Mouse (Mus musculus): ENCODE results near the gene Hspd1. TPM values are rescaled to one million over a fixed set of nuclear protein-coding genes. Genes with fewer than 3 reads are reported as not detected.

The Hspd1 gene
- polyA plus RNA-seq, 1 experiment from 2014 or later = 571 TPM

DNA sequence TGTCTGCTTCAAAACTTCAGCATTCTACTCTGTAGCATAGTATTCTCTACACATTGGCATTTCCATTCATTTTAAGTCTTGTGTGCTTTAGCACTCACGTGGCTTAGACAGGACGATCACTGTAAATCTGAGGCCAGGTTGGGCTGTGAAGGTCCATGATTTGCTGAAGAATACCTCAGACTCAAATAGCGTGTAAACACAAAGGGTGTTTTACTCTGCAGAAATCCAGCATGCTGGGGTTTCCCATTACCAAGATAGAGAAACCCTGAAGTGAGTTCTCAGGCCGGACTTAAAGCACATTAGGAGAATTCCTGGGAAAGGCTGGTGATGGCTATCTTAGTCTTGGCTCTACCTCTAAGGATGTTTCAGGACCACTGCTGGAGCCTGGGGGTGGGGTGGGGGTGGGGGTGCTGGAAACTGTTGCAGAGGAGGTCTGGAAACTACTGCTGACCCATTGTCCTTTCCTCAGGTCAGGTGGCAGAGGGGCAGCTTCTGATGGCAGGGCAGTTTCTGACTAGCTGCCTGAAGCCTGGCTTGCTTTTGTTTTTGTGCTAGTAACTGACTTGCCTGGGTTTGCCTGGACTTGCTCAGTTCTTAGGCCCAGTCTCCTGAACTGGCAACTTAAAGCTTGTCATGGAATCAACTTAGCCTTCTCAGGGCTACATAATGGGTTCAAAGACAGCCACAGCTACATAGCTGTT is 21.2 kb upstream of the Hspd1 start:
- no peak for DNase-seq (ENCODE audit: low spot score)
- 93% methylated on average over 4 of the region's 4 CpGs for WGBS
- no peaks in the 10 kb centered on the region for H3K9me3 ChIP-seq (replicated peaks)
- no peak overlapping the region for H3K4me3 ChIP-seq
- H3K4me1 ChIP-seq = no peaks in the 10 kb centered on the region
- H3K27ac ChIP-seq (replicated peaks) = no peak overlapping the region
- H3K36me3 ChIP-seq = no peaks in the 10 kb centered on the region
- no peaks in the 10 kb centered on the region for H3K27me3 ChIP-seq (ENCODE audit: low read depth, poor library complexity, severe bottlenecking)

DNA sequence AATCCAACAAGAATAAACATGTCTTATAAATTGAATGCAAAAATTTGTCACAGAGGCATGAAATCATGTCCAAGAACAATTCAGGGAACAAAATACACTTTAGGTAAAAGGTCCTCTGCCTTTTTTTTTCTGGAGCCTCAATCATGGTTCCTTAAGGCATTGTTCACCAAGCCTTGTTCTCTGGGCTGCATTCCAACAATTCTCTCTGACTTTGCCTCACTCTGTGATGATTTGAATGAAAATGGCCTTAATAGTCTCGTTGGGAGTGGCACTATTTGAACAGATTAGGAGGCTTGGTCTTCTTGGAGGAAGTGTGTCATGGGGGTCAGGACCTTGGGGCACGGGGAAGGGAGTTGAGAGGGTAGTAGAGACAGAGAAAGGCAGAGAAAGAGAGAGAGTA is 20.4 kb upstream of the Hspd1 start:
- WGBS = 31% methylated on average over 2 of the region's 2 CpGs
- no peaks in the 10 kb centered on the region for H3K4me1 ChIP-seq
- no peaks in the 10 kb centered on the region for H3K36me3 ChIP-seq
- no peak for DNase-seq (ENCODE audit: low spot score)
- no peak overlapping the region for H3K27ac ChIP-seq (replicated peaks)
- no peaks in the 10 kb centered on the region for H3K9me3 ChIP-seq (replicated peaks)
- H3K27me3 ChIP-seq (ENCODE audit: low read depth, poor library complexity, severe bottlenecking) = no peaks in the 10 kb centered on the region
- H3K4me3 ChIP-seq = no peak overlapping the region

DNA sequence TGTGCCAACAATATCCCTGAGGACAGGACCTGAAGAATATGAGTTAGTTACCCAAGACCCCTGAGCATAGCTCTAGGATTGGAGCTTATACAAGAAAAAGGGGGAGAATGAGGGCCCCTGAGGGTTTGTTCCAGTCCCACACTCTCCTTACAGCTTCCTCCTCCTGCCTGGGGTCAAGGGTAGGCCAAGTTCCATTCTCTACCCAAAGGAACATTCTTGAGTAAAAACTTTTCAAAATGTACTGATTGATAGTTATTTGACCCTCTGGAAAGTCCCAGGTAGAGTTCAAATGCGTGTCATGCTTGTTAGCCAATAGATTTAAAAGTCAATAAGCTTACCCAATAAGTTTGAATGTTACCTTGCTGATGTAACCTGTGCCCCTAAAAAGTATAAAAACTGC is 19.6 kb upstream of the Hspd1 start:
- H3K4me1 ChIP-seq = no peaks in the 10 kb centered on the region
- no peaks in the 10 kb centered on the region for H3K36me3 ChIP-seq
- DNase-seq (ENCODE audit: low spot score) = no peak
- no peaks in the 10 kb centered on the region for H3K27me3 ChIP-seq (ENCODE audit: low read depth, poor library complexity, severe bottlenecking)
- no peaks in the 10 kb centered on the region for H3K9me3 ChIP-seq (replicated peaks)
- no peak overlapping the region for H3K4me3 ChIP-seq
- WGBS = 89% methylated on average over 1 of the region's 1 CpGs
- H3K27ac ChIP-seq (replicated peaks) = no peak overlapping the region

DNA sequence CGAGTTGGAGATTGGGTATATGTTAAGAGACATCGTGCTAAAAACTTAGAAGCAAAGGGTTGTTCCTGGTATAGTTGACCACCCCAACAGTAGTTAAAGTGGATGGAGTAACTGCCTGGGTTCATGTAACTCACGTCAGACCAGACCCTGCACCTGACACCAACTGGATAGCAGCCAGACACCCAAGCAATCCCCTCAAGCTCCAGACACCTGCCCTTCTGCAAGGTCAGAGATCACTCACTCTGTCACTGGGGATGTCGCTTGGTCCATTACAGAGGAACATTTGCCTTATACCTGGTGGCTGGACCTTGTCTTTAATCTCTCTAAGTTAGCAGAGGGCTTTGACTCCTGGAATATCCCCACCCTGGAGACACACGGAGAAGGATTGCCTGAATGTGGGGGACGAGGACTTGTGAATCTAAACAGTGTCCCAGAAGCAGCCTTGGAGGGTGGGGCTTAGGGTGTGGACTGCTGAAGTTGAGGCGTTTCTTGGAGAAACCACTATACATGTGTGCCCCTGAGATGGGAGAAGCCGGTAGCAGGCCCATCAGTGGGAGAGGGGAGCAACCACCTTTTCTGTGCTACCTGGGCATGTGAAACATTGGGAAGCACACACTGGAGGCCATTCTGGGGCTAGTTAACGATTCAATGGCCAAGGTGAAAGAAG is 19.0 kb upstream of the Hspd1 start:
- no peak for DNase-seq (ENCODE audit: low spot score)
- H3K4me1 ChIP-seq = no peaks in the 10 kb centered on the region
- no peaks in the 10 kb centered on the region for H3K27me3 ChIP-seq (ENCODE audit: low read depth, poor library complexity, severe bottlenecking)
- H3K4me3 ChIP-seq = no peak overlapping the region
- 90% methylated on average over 9 of the region's 9 CpGs for WGBS
- no peak overlapping the region for H3K27ac ChIP-seq (replicated peaks)
- H3K36me3 ChIP-seq = no peaks in the 10 kb centered on the region
- H3K9me3 ChIP-seq (replicated peaks) = no peaks in the 10 kb centered on the region

DNA sequence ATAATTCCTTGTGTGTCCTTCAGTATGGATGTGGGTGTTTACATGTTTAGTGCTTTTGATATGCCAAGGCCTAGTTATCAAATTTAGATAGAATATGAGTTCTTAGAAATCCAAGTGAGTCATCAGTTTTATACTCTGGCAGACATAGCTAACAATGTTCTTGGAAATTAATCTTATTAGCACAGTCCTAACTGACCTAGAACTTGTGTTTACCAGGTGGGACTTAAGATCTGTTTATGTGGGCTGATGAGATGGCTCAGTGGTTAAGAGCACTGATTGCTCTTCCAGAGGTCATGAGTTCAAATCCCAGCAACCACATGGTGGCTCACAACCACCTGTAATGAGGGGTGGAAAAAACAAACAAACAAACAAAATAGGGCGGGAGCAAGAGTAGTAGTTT is 4.4 kb upstream of the Hspd1 start:
- WGBS = 80% methylated on average over 1 of the region's 1 CpGs
- H3K36me3 ChIP-seq = peaks cover 50% of the 10 kb centered on the region
- no peak overlapping the region for H3K4me3 ChIP-seq
- no peaks in the 10 kb centered on the region for H3K27me3 ChIP-seq (ENCODE audit: low read depth, poor library complexity, severe bottlenecking)
- H3K9me3 ChIP-seq (replicated peaks) = no peaks in the 10 kb centered on the region
- no peak overlapping the region for H3K27ac ChIP-seq (replicated peaks)
- no peak for DNase-seq (ENCODE audit: low spot score)
- peaks cover 18% of the 10 kb centered on the region for H3K4me1 ChIP-seq

DNA sequence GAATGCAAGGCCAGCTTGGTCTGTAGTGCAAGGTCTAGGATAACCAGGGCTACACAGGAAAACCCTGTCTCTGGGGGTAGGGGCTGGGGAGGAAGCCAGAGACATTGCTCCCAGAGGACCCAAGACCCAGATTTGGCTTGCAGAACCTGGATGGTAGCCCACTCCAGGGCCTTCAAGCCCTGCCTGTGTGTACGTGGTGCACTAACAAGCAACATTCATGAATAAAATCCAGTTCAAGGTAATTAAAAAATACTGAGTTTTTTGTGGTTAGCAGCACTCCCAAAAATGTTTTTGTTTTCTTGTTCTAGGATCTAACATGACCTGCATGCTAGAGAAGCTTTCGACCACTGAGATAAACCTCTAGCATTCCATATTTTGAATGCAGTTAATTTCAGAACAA is 4.0 kb upstream of the Hspd1 start:
- Histone ChIP-seq H3K27ac (replicated peaks) (no peak overlapping the region), H3K27me3 (ENCODE audit: low read depth, poor library complexity, severe bottlenecking) (no peaks in the 10 kb centered on the region), H3K36me3 (peaks cover 50% of the 10 kb centered on the region), H3K4me1 (peaks cover 18% of the 10 kb centered on the region), H3K9me3 (replicated peaks) (no peaks in the 10 kb centered on the region), H3K4me3 (no peak overlapping the region)
- 85% methylated on average over 2 of the region's 2 CpGs for WGBS
- no peak for DNase-seq (ENCODE audit: low spot score)

DNA sequence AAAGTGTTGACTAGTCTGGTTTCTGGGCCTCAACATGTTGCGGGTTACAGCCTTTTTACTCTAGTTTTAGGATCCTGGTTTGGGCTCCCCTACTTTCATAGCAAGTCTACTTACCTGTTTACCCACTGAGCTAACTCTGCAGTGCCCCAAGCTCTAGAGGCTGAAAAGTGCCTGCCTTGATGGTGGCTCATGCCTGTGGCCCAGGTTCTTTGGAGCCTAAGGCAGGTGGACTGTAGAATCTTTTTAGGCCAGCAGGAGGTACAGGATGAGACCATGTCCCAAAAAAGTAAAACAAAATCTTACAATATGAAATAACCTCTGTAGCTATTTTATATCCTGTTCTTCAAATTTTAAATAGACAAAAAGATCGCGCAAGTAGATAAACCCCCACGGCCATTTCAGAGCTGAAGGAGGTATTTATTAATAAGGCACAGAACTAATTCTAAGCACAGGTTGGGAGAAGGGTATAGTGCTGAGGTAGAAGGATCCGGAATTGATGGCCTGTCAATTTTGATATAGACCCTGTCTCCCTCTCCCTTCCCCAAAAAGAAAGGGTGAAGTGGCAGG is 1.5 kb upstream of the Hspd1 start:
- Histone ChIP-seq H3K4me3 (peak overlapping the region; percentile 93), H3K36me3 (peaks cover 65% of the 10 kb centered on the region), H3K27me3 (ENCODE audit: low read depth, poor library complexity, severe bottlenecking) (no peaks in the 10 kb centered on the region), H3K27ac (replicated peaks) (peak overlapping the region; percentile 99; the same call in 1 of the 2 replicates), H3K9me3 (replicated peaks) (no peaks in the 10 kb centered on the region), H3K4me1 (peaks cover 42% of the 10 kb centered on the region)
- WGBS = 88% methylated on average over 5 of the region's 5 CpGs
- no peak for DNase-seq (ENCODE audit: low spot score)

DNA sequence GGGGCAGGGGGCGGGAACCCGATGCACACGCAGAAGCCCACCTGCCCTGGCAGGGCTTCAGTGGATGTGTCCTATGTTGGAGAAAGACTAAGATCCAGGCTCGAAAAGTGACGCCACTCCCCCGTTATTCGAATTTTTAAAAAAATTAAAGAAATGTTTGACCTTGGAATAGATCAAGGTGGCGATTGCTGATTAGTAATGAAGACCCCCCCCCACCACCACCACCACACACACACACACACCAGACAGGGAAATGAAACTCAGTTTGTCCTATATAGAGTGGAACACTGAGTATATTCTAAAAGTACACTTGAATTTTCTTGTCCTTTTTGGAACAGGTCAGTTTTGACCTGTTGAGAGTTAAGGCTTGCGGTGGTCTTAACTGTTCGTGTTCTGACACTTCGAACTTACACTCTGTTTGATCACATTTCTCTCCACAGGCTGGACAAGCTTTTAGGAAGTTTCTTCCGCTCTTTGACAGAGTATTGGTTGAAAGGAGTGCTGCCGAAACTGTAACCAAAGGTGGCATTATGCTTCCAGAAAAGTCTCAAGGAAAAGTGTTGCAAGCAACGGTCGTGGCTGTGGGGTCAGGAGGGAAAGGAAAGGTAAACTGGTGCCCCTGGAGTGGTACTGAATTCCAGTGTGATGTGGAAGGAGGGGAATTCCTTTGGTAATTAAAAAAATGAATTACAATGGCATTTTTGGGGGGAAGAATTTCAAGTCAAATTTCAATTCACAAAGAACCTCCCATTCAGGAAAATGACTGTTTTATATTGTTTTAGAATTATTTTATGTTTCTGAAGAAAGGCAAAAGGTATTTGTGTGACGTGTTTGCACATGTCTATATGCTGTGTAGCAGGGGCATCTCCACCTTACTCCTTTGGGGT is 811 bp upstream of the Hspd1 start:
- Histone ChIP-seq H3K9me3 (replicated peaks) (no peaks in the 10 kb centered on the region), H3K4me3 (peak overlapping the region; percentile 93), H3K27ac (replicated peaks) (peak overlapping the region; percentile 99), H3K36me3 (peaks cover 68% of the 10 kb centered on the region), H3K4me1 (peaks cover 50% of the 10 kb centered on the region), H3K27me3 (ENCODE audit: low read depth, poor library complexity, severe bottlenecking) (no peaks in the 10 kb centered on the region)
- no peak for DNase-seq (ENCODE audit: low spot score)
- WGBS = 13% methylated on average over 16 of the region's 16 CpGs

DNA sequence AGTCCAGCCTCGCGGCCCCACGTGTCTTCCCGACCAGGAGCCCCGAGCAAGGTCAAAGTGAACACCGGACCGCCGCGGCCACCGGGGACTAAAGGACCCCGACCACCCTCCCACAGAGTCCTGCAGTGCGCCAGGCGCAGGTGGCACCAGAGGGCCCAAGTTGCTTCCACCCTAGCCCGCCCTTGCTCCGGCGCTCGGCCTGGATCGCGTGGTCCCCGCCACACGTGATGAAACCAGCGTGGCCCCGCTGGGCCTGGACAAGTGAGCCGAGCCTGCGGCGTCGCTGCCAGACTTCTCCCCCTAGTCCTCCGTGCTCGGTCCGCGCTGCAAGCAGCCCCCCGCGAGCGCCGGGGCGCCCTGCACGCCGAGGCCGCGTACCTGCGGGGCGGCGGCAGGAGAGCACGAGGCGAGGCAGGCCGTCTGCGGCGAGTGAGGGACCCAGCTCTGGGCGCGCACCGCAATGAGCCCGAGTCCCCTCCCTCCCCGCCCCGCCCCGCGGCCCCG is 590 bp downstream of the Hspd1 start:
- DNase-seq (ENCODE audit: low spot score) = no peak
- no peaks in the 10 kb centered on the region for H3K27me3 ChIP-seq (ENCODE audit: low read depth, poor library complexity, severe bottlenecking)
- H3K27ac ChIP-seq (replicated peaks) = peak overlapping the region; percentile 99
- H3K9me3 ChIP-seq (replicated peaks) = peaks cover 3% of the 10 kb centered on the region; the same call in 1 of the 2 replicates
- under 1% methylated on average over 40 of the region's 57 CpGs for WGBS
- H3K4me1 ChIP-seq = peaks cover 51% of the 10 kb centered on the region
- peaks cover 68% of the 10 kb centered on the region for H3K36me3 ChIP-seq
- H3K4me3 ChIP-seq = peak overlapping the region; percentile 93

DNA sequence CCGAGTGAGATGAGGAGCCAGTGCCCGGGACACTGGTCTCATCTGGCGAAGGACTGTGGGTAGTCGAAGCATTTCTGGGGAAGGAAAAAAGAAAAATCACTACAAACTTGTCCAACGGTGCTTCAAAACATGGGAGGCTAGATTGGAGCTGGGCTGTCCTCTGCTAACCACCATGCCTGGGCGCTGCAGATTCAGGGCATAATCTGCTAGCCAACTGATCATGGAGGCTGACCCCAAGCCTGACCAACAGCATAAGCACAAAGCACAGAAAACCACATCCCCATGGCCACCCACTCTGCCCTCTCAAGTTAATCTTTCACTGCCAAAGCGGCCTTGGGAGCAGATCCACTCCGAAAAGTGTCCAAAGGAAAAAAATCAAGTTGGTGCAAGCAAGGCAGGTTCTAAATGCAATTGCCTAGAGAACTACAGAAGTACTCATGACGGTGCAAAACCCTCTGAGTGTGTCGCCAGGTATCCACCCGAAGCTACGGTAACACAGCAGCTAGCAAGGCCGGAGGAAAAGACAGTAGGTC is 1.1 kb downstream of the Hspd1 start:
- H3K27me3 ChIP-seq (ENCODE audit: low read depth, poor library complexity, severe bottlenecking) = no peaks in the 10 kb centered on the region
- peaks cover 68% of the 10 kb centered on the region for H3K36me3 ChIP-seq
- 2% methylated on average over 13 of the region's 13 CpGs for WGBS
- peaks cover 51% of the 10 kb centered on the region for H3K4me1 ChIP-seq
- H3K9me3 ChIP-seq (replicated peaks) = peaks cover 4% of the 10 kb centered on the region; the same call in 1 of the 2 replicates
- no peak for DNase-seq (ENCODE audit: low spot score)
- peak overlapping the region; percentile 93 for H3K4me3 ChIP-seq
- H3K27ac ChIP-seq (replicated peaks) = peak overlapping the region; percentile 99

DNA sequence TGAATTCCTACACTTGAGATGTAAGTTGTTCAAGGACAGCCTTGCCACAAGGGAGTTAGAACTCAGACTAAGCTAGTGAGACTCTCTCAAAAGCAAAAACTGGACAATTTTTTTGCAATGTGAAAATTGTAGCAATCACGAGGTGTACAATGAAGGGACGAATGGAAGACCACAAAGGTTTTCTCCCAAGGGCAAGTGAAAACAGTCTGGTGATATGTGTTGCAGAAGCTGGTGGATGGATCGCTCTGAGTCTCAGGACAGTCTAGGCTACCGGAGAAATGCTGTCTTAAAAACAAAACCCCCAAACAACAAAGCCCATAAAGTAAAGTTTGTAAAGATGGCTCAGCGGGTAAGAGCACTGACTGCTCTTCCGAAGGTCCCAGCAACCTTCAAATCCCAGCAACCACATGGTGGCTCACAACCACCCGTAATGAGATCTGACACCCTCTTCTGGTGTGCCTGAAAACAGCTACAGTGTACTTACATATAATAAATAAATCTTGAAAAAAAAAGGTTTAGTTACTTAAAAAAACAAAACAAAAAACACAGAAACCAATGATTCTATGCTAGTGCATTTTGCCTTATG is 2.2 kb downstream of the Hspd1 start:
- Histone ChIP-seq H3K27ac (replicated peaks) (no peak overlapping the region), H3K36me3 (peaks cover 68% of the 10 kb centered on the region), H3K27me3 (ENCODE audit: low read depth, poor library complexity, severe bottlenecking) (no peaks in the 10 kb centered on the region), H3K4me1 (peaks cover 51% of the 10 kb centered on the region), H3K9me3 (replicated peaks) (peaks cover 4% of the 10 kb centered on the region; the same call in 1 of the 2 replicates), H3K4me3 (peak overlapping the region; percentile 93)
- DNase-seq (ENCODE audit: low spot score) = no peak
- WGBS = 61% methylated on average over 7 of the region's 7 CpGs

DNA sequence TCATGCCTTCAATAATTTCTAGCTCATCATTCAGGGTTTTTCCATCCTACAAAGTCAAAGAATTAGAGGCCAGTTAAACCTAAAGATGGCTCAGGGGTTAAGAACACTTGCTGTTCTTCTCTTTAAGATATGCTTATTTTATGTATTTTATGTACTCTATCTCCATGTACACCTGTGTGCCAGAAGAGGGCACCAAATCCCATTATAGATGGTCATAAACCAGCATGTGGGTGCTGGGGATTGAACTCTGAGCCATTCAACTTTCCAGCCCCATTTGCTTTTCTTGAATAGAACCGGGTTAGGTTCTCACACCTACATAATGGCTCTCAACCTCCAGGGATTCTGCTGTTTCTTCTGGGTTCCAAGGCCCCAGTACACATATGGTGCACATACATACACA is 5.9 kb downstream of the Hspd1 start:
- Histone ChIP-seq H3K27me3 (ENCODE audit: low read depth, poor library complexity, severe bottlenecking) (no peaks in the 10 kb centered on the region), H3K4me1 (peaks cover 33% of the 10 kb centered on the region), H3K9me3 (replicated peaks) (peaks cover 4% of the 10 kb centered on the region; the same call in 1 of the 2 replicates), H3K4me3 (no peak overlapping the region), H3K27ac (replicated peaks) (no peak overlapping the region), H3K36me3 (peaks cover 89% of the 10 kb centered on the region)
- DNase-seq (ENCODE audit: low spot score) = no peak
- 75% methylated on average over 1 of the region's 1 CpGs for WGBS

All from midbrain, embryonic 10.5 days (tissue).